Mouse (Mus musculus) lung, embryonic 14.5 days (tissue): ENCODE results near the gene Ror1. TPM values are rescaled to one million over a fixed set of nuclear protein-coding genes. Genes with fewer than 3 reads are reported as not detected.

Experiments used
- ATAC-seq: fragments of 200-750 bp; cut with Nextera tagmentation; 2 replicates; pipeline ENCODE4 v1.8.0; 2017; ENCODE audit warnings: mild to moderate bottlenecking, moderate TSS enrichment, moderate library complexity; ENCODE audit not compliant: insufficient read depth
- DNase-seq: peaks from one replicate; pipeline ENCODE4 v3.0.0-alpha.2; 2015
- H3K27ac ChIP-seq: fragments of 300-500 bp; sonication (generic); 2 replicates; pipeline ENCODE4 v1.5.1; 2014; ENCODE audit warnings: low read depth, mild to moderate bottlenecking, moderate library complexity
- H3K27me3 ChIP-seq: fragments of 300-500 bp; sonication (generic); 2 replicates; pipeline ENCODE4 v1.6.1; 2014; ENCODE audit warnings: low read length, control low read depth; ENCODE audit not compliant: insufficient read depth
- H3K36me3 ChIP-seq: fragments of 300-500 bp; sonication (generic); 2 replicates; pipeline ENCODE4 v1.6.1; 2014; ENCODE audit warnings: control low read depth; ENCODE audit not compliant: insufficient read depth
- H3K4me1 ChIP-seq: fragments of 300-500 bp; sonication (generic); 2 replicates; pipeline ENCODE4 v1.6.1; 2014; ENCODE audit warnings: antibody characterized with exemption, control low read depth; ENCODE audit not compliant: insufficient read depth
- H3K4me2 ChIP-seq: fragments of 300-500 bp; sonication (generic); 2 replicates; pipeline ENCODE4 v1.6.1; 2014; ENCODE audit warnings: mild to moderate bottlenecking
- H3K4me3 ChIP-seq: fragments of 300-500 bp; sonication (generic); 2 replicates; pipeline ENCODE4 v1.5.1; 2014; ENCODE audit warnings: low read depth, low read length
- H3K9ac ChIP-seq: fragments of 300-500 bp; sonication (generic); 2 replicates; pipeline ENCODE4 v1.6.1; 2014
- H3K9me3 ChIP-seq: fragments of 300-500 bp; sonication (generic); 2 replicates; pipeline ENCODE4 v1.6.1; 2016; ENCODE audit warnings: low read depth, low read length, control low read depth
- CTCF ChIP-seq: IDR thresholded peaks from 2 replicates; pipeline ENCODE4 v1.5.1; 2016; ENCODE audit warnings: antibody characterized with exemption, low read depth
- WGBS: fragments of 180-500 bp; shearing (Covaris S2); extraction: QIAGEN DNeasy Blood & Tissue Kit; methylation state at CpG from one replicate; pipeline ENCODE4 v1.1.7; 2014; 5-methylcytosine and 5-hydroxymethylcytosine counted together
- polyA plus RNA-seq: library from polyadenylated mRNA; unstranded; fragments of >200 nt; fragmentation: Nextera tagmentation; extraction: Ambion mirVana; gene quantifications from 2 replicates; pipeline ENCODE4 v1.2.1, GENCODE M21; 2014

Ror1 gene
- polyA plus RNA-seq, 1 experiment from 2014 or later = 23.8 TPM

- ATAC-seq (no peak), DNase-seq (no peak)
- Histone ChIP-seq H3K4me3 (no peak overlapping the region), H3K27ac (no peak overlapping the region), H3K36me3 (no peaks in the 10 kb centered on the region), H3K4me2 (no peak overlapping the region), H3K9me3 (no peaks in the 10 kb centered on the region), H3K9ac (no peak overlapping the region), H3K27me3 (no peaks in the 10 kb centered on the region), H3K4me1 (peaks cover 14% of the 10 kb centered on the region)
- TF ChIP-seq CTCF = no peak
- 47% methylated on average over 6 of the region's 6 CpGs for WGBS
Observed at GRCm38 (mm10) chr4:100391021-100391420, 295.4 kb downstream of the Ror1 start.

DNA sequence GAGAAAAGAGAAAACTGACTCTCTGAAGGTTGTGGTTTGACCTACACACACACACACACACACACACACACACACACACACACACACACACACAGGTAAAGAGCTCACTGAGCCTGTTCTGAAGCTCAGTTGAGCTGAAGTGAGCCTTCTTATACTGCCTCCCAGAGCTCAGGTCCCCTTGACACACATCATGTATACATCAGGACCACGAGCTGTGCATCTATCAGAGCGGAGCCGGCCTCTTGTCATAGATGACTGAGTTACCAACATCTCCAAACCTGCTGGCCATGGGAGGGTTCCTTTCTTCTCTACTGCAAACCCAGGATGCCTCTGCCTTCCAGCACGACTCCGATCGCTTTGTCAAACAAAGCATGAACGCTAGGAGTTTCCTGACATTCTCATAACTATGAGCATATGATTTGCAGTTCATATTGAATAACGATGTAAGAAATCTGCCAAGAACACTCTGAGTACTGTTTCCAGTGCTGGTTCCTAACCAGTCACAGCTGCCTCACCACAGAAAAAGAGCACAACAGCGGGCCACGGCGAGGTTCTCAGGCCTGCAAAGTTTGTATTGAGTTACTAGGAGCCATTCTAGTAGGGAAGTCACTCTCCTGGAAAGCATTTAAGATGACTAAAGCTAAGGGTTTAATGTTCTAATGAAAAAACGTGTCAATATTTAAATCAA lies 297.9 kb downstream of the Ror1 start:
- peak overlapping the region; percentile 67; the same call in 1 of the 2 replicates for H3K27ac ChIP-seq
- H3K4me2 ChIP-seq = no peak overlapping the region
- ATAC-seq (no peak), DNase-seq (peak; percentile 49)
- H3K36me3 ChIP-seq = no peaks in the 10 kb centered on the region
- no peaks in the 10 kb centered on the region for H3K9me3 ChIP-seq
- H3K9ac ChIP-seq = no peak overlapping the region
- no peaks in the 10 kb centered on the region for H3K27me3 ChIP-seq
- TF ChIP-seq CTCF = no peak
- peaks cover 14% of the 10 kb centered on the region for H3K4me1 ChIP-seq
- WGBS = 37% methylated on average over 12 of the region's 12 CpGs
- no peak overlapping the region for H3K4me3 ChIP-seq

DNA sequence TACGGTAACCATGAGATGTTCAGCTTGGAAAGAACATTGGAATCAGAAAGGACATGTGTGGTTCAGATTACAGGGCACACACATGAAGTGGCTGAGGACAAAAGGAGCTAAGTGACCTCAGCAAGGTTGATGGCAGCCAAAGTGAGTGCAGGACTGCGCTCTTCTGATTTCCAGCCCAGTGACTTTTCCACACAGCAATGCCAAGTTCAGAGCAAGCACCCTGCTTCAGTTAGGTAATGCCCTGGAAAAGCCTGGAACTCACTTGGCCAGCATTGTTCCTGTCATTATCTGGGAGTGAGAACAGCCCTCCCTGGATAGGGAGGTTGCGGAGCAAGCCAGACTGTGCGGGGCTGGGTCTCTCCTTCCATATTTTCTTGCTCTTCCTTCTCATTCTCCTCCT lies 299.8 kb downstream of the Ror1 start:
- Histone ChIP-seq H3K27me3 (no peaks in the 10 kb centered on the region), H3K9ac (no peak overlapping the region), H3K27ac (no peak overlapping the region), H3K4me1 (peaks cover 14% of the 10 kb centered on the region), H3K9me3 (no peaks in the 10 kb centered on the region), H3K4me2 (no peak overlapping the region), H3K36me3 (no peaks in the 10 kb centered on the region), H3K4me3 (no peak overlapping the region)
- TF ChIP-seq CTCF = no peak
- ATAC-seq (no peak), DNase-seq (no peak)
- 87% methylated on average over 4 of the region's 4 CpGs for WGBS

- Histone ChIP-seq H3K4me1 (peaks cover 23% of the 10 kb centered on the region), H3K9me3 (no peaks in the 10 kb centered on the region), H3K9ac (no peak overlapping the region), H3K27me3 (no peaks in the 10 kb centered on the region), H3K36me3 (no peaks in the 10 kb centered on the region), H3K4me3 (no peak overlapping the region), H3K4me2 (no peak overlapping the region), H3K27ac (no peak overlapping the region; the same call in 1 of the 2 replicates)
- 28% methylated on average over 3 of the region's 3 CpGs for WGBS
- DNase-seq = peak; percentile 41
- TF ChIP-seq CTCF = no peak
- no peak for ATAC-seq
Observed at GRCm38 (mm10) chr4:100398079-100398478, 302.5 kb downstream of the Ror1 start.

DNA sequence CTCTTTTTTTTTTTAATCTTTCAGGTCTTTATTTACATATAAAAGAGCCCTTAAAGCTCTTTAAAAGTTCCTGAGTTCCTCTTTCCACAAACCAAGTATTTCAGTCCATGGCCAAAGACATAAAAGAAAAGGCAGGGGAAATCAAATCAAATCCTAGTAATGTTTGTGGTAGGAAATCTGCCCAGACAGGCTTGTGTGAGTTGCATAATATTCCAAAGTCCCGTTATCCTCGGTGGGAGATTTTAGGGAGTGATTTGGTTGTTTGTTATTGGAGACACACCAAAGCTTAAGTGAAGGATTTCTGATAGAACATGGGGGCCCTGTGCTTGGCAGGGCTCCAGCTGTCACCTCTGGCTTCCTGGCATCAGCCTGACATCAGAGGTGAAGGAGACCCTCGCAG lies 305.5 kb downstream of the Ror1 start:
- no peaks in the 10 kb centered on the region for H3K27me3 ChIP-seq
- no peak overlapping the region for H3K4me3 ChIP-seq
- peaks cover 9% of the 10 kb centered on the region for H3K4me1 ChIP-seq
- H3K9me3 ChIP-seq = no peaks in the 10 kb centered on the region
- 24% methylated on average over 3 of the region's 3 CpGs for WGBS
- ATAC-seq = no peak
- H3K4me2 ChIP-seq = no peak overlapping the region
- TF ChIP-seq CTCF = no peak
- H3K9ac ChIP-seq = no peak overlapping the region
- no peaks in the 10 kb centered on the region for H3K36me3 ChIP-seq
- peak overlapping the region; percentile 27; the same call in 1 of the 2 replicates for H3K27ac ChIP-seq
- no peak for DNase-seq

- no peak for TF ChIP-seq CTCF
- no peak for ATAC-seq
- H3K4me3 ChIP-seq = no peak overlapping the region
- no peaks in the 10 kb centered on the region for H3K36me3 ChIP-seq
- no peaks in the 10 kb centered on the region for H3K9me3 ChIP-seq
- 60% methylated on average over 14 of the region's 14 CpGs for WGBS
- no peak overlapping the region for H3K9ac ChIP-seq
- DNase-seq = peak; percentile 37
- H3K27ac ChIP-seq = no peak overlapping the region
- H3K4me1 ChIP-seq = peaks cover 15% of the 10 kb centered on the region
- H3K27me3 ChIP-seq = no peaks in the 10 kb centered on the region
- H3K4me2 ChIP-seq = no peak overlapping the region
Observed at GRCm38 (mm10) chr4:100401581-100402470, 306.2 kb downstream of the Ror1 start.
